Mouse (Mus musculus): Measurements from ENCODE around the gene Fam136a. TPM values are rescaled to one million over a fixed set of nuclear protein-coding genes. Genes with fewer than 3 reads are reported as not detected.

Fam136a gene
- polyA plus RNA-seq, 1 experiment, result 40.8 TPM

DNA sequence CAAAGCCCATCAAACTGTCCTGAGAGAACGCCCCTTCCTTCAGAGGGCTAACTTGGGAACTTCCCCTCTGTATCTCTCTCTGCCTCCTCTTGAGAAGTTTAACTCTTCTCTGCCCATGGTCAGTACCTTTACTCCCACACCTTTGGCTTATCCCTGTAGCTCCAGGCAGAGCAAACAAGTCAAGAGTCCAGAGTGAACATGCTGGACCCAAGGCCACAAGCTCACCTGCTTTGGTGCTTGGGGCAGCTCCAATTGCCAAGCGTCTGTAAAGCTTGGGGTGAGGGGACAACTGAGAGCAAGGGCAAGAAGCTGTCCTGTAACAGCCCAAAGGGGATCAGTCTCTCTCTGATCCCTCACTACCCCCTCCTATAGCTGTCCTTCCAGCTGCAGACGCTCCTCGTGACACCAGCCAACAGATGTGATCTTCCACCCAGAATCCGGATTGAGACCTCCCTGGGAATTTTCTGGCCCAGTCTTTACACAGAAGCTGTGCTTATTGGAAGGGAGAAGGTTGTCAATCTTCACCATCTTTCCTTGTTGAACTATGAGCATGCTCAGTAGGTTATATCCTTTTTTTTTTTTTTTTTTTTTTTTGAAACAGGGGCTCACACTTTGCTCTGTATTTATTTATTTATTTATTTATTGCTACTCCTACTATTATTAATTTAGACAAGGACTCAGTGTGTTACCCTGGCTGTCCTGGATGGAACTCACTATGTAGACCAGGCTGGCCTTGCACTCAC, 20.1 kb downstream of the Fam136a start:
- TF ChIP-seq GATA1 (IDR thresholded peaks at IDR 0.05; ENCODE audit: low read length), result no peak

DNA sequence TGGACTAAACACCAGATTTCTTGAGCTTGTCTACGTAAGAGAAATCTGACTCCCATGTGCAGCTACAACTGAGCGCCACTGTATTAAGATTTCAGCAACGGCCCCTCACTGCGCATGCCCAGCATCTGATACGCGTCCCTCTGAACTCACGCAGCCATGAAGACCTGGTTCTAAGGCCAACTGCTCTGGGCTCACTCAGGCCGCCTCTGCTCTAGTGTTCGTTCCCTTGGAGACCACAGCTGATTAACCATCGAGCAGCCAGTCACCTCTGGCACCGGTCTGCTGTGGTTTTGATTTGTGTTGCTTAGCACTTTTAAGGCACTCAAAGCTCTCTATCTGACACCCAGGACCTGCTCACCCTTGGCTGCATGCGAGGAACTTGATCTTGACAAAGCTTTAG, 21.9 kb downstream of the Fam136a start:
- no peak for TF ChIP-seq GATA1 (IDR thresholded peaks at IDR 0.05; ENCODE audit: low read length)

DNA sequence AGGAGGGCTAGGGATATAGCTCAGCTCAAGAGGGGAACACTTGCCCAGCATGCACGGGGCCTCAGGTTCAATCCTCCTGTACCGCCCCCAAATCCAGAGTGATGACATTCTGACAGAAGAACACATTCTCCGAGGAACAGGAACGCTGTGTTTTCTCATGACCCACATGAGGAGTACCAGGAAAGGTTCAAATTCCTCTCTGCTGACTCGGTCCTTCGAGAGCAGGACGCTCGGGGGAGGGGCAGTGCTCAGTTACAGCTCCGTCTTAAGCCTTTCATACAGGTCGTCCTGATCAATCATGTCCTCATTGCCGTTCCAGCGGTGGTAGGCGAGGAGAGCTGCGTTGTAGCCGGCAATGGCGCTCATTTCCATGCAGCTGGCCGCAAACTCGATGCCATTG, 23.0 kb downstream of the Fam136a start:
- no peak for TF ChIP-seq GATA1 (IDR thresholded peaks at IDR 0.05; ENCODE audit: low read length)

DNA sequence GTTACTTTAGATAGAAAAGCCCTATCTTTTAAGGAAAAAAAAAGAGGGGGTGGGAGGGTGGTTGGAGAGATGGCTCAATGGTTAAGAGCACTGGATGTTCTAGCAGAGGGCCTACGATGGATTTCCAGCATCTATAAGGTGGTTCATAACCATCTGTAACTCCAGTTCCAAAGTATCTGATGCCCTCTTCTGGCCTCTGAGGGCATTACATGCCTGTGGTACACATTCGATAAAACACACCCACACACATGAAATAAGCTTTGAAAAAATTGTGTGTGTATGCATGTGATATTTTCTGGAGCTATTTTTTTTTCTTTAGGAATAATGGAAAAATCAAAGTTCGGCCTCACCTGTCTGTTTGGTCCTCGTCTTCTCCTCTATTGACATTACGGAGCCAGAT, 25.9 kb downstream of the Fam136a start:
- TF ChIP-seq GATA1 (IDR thresholded peaks at IDR 0.05; ENCODE audit: low read length), result no peak

DNA sequence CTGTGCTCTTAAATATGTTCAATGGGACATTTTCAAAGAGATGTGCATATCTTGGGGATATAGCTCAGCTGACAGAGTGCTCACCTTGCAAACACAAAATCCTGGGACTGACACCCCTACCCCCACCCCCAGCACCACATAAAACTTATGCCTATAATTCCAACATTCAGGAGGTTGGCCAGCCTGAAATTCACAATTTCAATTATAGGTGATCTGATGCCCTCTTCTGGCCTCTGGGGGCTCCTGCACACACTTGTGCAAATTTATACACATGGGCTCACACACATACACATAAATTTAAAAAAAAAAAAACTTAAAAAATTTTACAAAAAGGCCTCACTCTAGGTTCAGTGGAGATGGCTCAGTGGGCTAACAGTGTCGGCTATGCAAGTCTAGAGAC, 27.7 kb downstream of the Fam136a start:
- no peak for TF ChIP-seq GATA1 (IDR thresholded peaks at IDR 0.05; ENCODE audit: low read length)

DNA sequence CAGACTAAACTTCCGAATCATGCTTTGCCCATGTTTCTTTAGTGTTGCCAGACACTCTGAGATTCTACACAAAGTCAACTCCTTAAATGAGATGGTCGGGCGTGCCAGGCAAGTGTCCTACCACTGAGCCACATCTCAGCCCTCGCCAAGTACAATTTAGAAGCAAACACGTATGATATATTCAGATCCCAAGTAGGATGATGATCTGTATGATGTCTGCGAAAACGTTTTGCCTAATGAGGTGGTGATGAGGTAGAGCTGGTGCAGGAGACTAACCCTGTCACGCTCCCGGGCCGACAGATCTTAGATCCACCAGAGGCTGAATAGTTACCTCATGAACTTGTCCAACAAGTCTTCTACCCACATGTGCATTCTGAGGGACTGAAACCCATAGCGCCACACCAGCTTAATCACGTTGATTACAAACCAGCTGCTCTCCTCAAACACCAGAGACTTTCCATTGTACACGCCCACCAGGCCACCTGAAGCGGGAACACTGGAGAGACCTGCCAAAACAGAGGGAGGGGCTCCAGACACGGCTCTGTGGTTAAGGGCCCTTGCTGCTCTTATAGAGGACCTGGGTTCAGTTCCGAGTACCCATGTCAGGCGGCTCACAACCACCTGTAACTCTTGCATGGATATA, 28.8 kb downstream of the Fam136a start:
- no peak for TF ChIP-seq GATA1 (IDR thresholded peaks at IDR 0.05; ENCODE audit: low read length)

DNA sequence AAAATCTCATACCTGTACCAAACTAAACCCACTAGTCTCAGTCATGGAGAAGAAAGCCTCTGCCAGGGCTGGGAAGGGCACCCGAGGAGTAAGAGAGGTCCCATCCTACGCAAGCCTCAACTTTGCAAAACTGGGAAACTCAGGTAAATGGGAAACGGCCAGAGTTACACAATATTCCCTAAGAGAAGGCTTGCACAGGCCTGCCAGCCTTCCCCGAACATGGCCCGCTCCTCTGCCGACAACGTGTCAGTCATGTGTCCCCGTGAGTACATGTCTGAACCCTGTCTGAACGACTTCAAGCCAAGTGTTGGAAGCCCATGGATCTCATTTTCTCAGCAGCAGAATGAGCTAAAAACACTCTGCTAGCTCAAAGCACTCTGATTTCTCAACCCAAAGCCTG, 29.6 kb downstream of the Fam136a start:
- no peak for TF ChIP-seq GATA1 (IDR thresholded peaks at IDR 0.05; ENCODE audit: low read length)

DNA sequence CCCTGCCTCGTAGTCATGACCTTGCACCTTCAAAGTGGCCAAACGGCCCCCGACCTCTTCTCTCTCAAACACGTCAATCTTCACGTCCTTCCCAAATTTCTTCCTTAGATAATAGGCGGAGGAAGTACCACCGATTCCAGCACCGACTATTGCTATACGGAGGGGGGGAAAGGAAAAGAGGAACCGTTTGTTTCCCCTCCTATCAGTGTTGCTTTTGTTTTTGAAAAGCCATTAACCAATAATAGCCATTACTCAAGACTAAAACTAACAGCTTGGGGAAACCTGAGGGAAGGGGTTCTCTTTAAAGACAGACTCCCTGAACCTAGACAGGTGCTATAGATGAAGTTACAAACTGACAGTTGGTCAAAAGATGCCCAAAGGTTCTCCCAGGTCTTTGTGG, 30.5 kb downstream of the Fam136a start:
- TF ChIP-seq GATA1 (IDR thresholded peaks at IDR 0.05; ENCODE audit: low read length), result no peak

DNA sequence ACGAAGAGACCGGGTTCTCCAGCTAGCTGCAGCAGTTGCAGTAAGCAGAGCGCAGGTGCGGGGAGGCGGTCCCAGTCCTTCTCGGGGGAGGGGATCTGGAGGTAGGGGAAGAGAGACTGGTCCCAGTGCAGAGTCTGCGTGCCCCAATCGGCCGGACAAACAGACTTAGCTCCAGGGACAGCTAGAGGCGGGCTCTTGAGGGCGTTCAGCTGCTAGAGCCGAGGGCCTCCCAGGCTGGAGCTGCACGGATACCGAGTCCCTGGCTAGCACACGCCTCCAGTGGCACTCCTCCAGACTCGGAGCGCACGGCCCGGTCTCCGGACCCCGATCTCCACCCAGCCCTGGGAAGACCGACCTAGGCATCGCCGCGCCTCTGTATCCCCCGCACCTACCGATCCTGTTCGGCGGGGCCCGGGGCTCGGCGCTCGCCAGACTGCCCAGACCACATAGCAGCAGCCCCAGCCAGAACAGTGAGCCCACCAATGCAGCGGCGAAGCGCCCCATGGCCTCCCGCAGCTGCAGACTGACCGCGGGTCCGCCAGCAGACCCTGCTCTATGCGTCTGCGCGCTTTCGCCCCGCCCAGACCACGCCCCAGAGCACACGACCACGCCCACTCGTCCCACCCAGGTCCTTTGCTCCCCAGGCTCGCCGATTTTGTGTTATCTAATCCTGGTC, 31.3 kb downstream of the Fam136a start, which contains the start of gene Pcyox1:
Gene Pcyox1, minus strand, starts transcription at position 574 of the 676 bp plus-strand sequence.
- no peak for TF ChIP-seq GATA1 (IDR thresholded peaks at IDR 0.05; ENCODE audit: low read length)

DNA sequence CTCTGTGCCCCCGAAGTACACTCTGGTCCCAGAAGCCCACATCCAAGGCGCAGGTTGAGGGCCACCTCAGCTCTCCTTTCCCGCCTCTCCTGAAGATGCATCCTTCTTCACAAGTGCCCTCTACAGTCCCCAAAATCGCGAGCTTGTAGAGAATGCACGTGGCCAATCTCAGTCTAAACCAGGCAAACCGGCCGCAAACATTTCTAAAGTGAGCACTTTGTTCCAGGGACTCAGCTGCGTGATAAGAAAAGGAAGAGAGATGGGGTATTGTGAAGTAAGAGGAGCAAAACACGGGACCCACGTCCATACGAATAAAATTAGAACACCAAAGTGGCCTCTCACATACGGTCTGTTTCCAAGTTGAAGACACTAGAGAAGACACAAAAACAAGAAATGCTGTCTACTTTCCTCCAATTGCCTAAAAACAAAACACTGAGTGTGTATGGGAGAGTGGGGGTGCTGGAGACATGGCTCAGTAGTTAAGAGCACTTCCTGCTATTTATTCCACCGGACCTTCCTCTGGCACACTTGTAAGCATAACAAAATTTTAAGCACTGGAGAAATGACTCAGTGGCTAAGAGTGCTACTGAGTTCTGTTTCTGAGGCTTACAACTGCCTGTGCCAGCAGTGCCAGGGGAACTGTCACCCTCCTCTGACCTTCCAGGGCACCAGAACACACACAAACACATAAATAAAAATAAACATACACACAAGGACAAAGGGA, 32.0 kb downstream of the Fam136a start:
- no peak for TF ChIP-seq GATA1 (IDR thresholded peaks at IDR 0.05; ENCODE audit: low read length)

DNA sequence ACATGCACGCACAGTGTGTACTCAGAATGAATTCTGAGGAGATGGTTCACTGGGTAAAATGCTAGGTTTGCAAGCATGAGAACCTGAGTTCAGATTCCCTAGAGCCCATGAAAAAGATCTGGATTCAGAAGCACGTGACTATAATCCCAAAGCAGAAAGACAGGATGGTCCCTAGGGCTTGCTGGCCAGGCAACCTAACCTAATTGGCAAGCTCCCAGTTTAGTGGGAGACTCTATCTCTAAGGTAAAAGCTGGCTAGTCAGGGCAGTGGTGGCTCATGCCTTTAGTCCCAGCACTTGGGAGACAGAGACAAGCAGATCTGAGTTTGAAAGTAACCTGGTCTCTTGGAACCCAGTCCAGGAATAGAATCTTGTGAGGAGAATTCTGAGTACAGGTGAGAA, 33.5 kb downstream of the Fam136a start:
- no peak for TF ChIP-seq GATA1 (IDR thresholded peaks at IDR 0.05; ENCODE audit: low read length)

DNA sequence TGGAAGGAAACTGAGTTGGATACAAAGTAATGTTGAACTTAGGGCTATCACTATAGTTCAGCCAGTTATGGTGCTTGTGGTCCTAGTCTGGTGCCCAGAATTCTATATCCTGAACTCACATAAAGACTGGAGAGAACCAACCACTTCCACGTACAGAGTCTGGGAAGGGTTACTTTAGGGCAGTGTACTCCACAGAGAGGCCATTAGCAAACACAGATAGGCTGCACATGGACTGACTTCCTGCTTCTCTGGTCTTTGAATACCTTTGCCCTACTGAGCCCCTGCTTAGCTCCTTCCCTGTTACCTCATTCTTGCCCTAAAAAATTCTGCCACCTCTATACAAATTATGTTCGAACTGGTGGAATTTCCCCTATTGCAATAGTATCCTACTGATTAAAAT, 34.5 kb downstream of the Fam136a start:
- TF ChIP-seq GATA1 (IDR thresholded peaks at IDR 0.05; ENCODE audit: low read length), result no peak

DNA sequence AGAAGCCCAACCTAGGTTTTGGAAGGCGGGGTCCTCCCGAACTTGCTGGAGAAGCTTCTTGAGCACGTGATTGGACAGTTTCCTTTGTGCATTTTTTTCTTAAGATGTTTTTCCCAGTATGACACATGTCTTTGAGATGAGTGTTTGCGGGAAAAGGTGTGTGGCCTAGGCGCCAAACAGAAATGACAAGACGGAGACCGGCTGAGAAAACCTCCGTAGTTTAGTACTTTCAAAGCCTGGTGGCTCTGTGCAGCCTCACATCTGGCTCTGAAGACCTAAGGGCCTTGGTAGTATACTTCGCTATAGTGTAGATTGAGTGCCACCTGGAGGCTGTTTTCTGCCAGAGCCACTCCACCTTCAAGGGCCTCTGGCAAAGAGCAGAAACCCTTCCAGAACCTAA, 35.5 kb downstream of the Fam136a start:
- no peak for TF ChIP-seq GATA1 (IDR thresholded peaks at IDR 0.05; ENCODE audit: low read length)

DNA sequence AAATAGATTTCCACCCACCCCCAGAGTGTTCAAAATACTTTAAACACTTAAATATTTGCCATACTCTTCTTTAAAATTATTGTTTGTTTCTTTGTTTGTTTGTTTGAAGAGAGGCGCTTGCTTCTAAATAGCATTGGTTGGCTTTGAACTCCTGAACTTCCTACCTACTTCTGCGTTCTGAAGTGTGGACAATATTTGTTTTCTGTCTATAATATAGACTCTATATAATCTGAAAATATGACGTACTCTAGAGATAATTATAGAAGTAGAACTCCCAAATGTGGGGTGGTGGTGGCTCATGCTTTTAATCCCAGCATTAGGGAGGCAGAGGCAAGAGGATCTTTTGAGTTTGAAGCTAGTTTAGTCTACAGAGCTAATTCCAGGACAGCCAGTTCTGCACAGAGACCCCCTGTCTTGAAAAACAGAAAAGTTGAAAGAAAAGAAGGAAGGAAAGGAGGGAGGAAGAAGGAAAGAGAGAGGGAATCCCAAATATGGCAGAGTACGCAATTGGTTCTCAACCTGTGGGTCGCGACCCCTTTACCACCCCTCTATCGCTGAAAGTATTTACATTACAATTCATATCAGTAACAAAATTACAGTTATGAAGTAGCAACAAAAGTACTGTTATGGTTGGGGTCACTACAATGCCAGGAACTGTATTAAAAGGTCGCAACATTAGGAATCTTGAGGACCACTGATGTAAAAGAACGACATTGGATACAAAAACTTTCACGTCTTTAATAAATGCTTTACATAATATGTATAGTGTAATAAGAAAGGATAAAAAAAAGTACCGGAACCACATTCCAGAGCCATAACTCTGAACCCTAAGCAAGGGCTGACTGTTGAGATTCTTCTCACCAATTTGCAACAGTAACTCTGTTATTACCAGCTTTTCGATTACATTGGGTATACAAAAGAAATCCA, 37.5 kb downstream of the Fam136a start:
- TF ChIP-seq GATA1 (IDR thresholded peaks at IDR 0.05; ENCODE audit: low read length), result no peak

DNA sequence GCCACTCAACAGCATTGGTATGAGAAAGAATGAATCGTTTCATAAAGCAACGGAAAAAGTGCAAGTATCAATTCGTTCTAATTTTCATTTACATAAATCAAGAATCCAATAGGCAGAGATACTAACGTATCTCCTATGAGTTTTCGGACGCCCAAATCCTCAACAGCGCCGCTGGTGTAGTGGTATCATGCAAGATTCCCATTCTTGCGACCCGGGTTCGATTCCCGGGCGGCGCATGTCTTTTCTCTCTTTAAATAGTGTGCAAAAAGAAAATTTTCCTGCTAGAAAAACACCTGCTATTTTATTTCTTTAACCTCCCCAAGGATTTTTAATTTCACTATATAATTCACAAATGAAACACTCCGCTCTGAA, 38.3 kb downstream of the Fam136a start:
- TF ChIP-seq GATA1 (IDR thresholded peaks at IDR 0.05; ENCODE audit: low read length), result no peak
